Mouse (Mus musculus) kidney, embryonic 14.5 days (tissue): ENCODE results near the gene Fam126a. TPM values are rescaled to one million over a fixed set of nuclear protein-coding genes. Genes with fewer than 3 reads are reported as not detected.

ENCODE experiments used
- ATAC-seq: fragments of 200-750 bp; cut with Nextera tagmentation; 2 replicates; pipeline ENCODE4 v1.8.0; 2017; ENCODE audit warnings: moderate number of reproducible peaks, mild to moderate bottlenecking, moderate TSS enrichment, moderate library complexity; ENCODE audit not compliant: low FRiP score, low TSS enrichment
- H3K27ac ChIP-seq: fragments of 300-500 bp; sonication (generic); 2 replicates; pipeline ENCODE4 v1.5.1; 2014; ENCODE audit warnings: low read depth, mild to moderate bottlenecking, low read length, moderate library complexity, mixed read lengths
- H3K27me3 ChIP-seq: fragments of 300-500 bp; sonication (generic); 2 replicates; pipeline ENCODE4 v1.6.1; 2014; ENCODE audit warnings: mild to moderate bottlenecking, low read length; ENCODE audit not compliant: control insufficient read depth, insufficient read depth
- H3K36me3 ChIP-seq: fragments of 300-500 bp; sonication (generic); 2 replicates; pipeline ENCODE4 v1.6.1; 2014; ENCODE audit warnings: low read length, mixed read lengths; ENCODE audit not compliant: control insufficient read depth, insufficient read depth
- H3K4me1 ChIP-seq: fragments of 300-500 bp; sonication (generic); 2 replicates; pipeline ENCODE4 v1.6.1; 2014; ENCODE audit warnings: low read length, mixed read lengths; ENCODE audit not compliant: control insufficient read depth, insufficient read depth
- H3K4me2 ChIP-seq: fragments of 300-500 bp; sonication (generic); replicated peaks from 2 replicates; pipeline ENCODE4 v1.6.1; 2014; ENCODE audit warnings: low read depth, mild to moderate bottlenecking, low read length
- H3K4me3 ChIP-seq: fragments of 300-500 bp; sonication (generic); 2 replicates; pipeline ENCODE4 v1.5.1; 2014; ENCODE audit warnings: mild to moderate bottlenecking, low read length
- H3K9ac ChIP-seq: fragments of 300-500 bp; sonication (generic); 2 replicates; pipeline ENCODE4 v1.6.1; 2014; ENCODE audit warnings: low read depth, mild to moderate bottlenecking, low read length, moderate library complexity
- H3K9me3 ChIP-seq: fragments of 300-500 bp; sonication (generic); 2 replicates; pipeline ENCODE4 v1.6.1; 2016; ENCODE audit warnings: low read length; ENCODE audit not compliant: control insufficient read depth
- WGBS: fragments of 180-500 bp; shearing (Covaris S2); extraction: QIAGEN DNeasy Blood & Tissue Kit; methylation state at CpG from one replicate; pipeline ENCODE4 v1.1.7; 2014; 5-methylcytosine and 5-hydroxymethylcytosine counted together
- polyA plus RNA-seq: library from polyadenylated mRNA; unstranded; fragments of >200 nt; fragmentation: Nextera tagmentation; extraction: Ambion mirVana; gene quantifications from 2 replicates; pipeline ENCODE4 v1.2.1, GENCODE M21; 2014

Gene Fam126a
- polyA plus RNA-seq, 1 experiment from 2014 or later = 26.8 TPM

GRCm38 (mm10) chr5:24034970-24035369 is 4.5 kb upstream of the Fam126a start:
- no peak overlapping the region for H3K27ac ChIP-seq
- WGBS = 42% methylated on average over 3 of the region's 3 CpGs
- ATAC-seq = no peak
- no peak overlapping the region for H3K4me3 ChIP-seq
- no peak overlapping the region for H3K4me2 ChIP-seq
- 0 out of 2 replicates have a peak, but pooled peaks cover 3% of the 10 kb centered on the region for H3K4me1 ChIP-seq
- H3K27me3 ChIP-seq = no peaks in the 10 kb centered on the region
- no peaks in the 10 kb centered on the region for H3K36me3 ChIP-seq
- H3K9ac ChIP-seq = no peak overlapping the region
- no peaks in the 10 kb centered on the region for H3K9me3 ChIP-seq

GRCm38 (mm10) chr5:24034091-24034490 is 3.6 kb upstream of the Fam126a start:
- H3K4me3 ChIP-seq = no peak overlapping the region
- no peaks in the 10 kb centered on the region for H3K36me3 ChIP-seq
- no peaks in the 10 kb centered on the region for H3K27me3 ChIP-seq
- no peak for ATAC-seq
- WGBS = 64% methylated on average over 1 of the region's 1 CpGs
- H3K9me3 ChIP-seq = no peaks in the 10 kb centered on the region
- H3K4me2 ChIP-seq = no peak overlapping the region
- no peak overlapping the region for H3K27ac ChIP-seq
- H3K9ac ChIP-seq = no peak overlapping the region
- 0 out of 2 replicates have a peak, but pooled peaks cover 4% of the 10 kb centered on the region for H3K4me1 ChIP-seq

GRCm38 (mm10) chr5:24029946-24030578 is 428 bp downstream of the Fam126a start:
- no peaks in the 10 kb centered on the region for H3K27me3 ChIP-seq
- peak overlapping the region; percentile 80 for H3K9ac ChIP-seq
- peak overlapping the region; percentile 85 for H3K4me3 ChIP-seq
- peak overlapping the region; percentile 89 for H3K4me2 ChIP-seq
- H3K9me3 ChIP-seq = no peaks in the 10 kb centered on the region
- H3K36me3 ChIP-seq = no peaks in the 10 kb centered on the region
- H3K4me1 ChIP-seq = 0 out of 2 replicates have a peak, but pooled peaks cover 4% of the 10 kb centered on the region
- peak overlapping the region; percentile 69 for H3K27ac ChIP-seq
- ATAC-seq = peak; percentile 76
- WGBS = under 1% methylated on average over 72 of the region's 73 CpGs

GRCm38 (mm10) chr5:24029331-24029771 is 1.1 kb downstream of the Fam126a start:
- Histone ChIP-seq H3K9ac (peak overlapping the region; percentile 80), H3K36me3 (no peaks in the 10 kb centered on the region), H3K27ac (peak overlapping the region; percentile 69; the same call in 1 of the 2 replicates), H3K27me3 (no peaks in the 10 kb centered on the region), H3K4me2 (peak overlapping the region; percentile 89), H3K4me3 (peak overlapping the region; percentile 85), H3K4me1 (0 out of 2 replicates have a peak, but pooled peaks cover 4% of the 10 kb centered on the region), H3K9me3 (no peaks in the 10 kb centered on the region)
- WGBS = 4% methylated on average over 11 of the region's 11 CpGs
- peak; percentile 36; the same call in 1 of the 2 replicates for ATAC-seq

- Histone ChIP-seq H3K9me3 (no peaks in the 10 kb centered on the region), H3K36me3 (no peaks in the 10 kb centered on the region), H3K4me1 (0 out of 2 replicates have a peak, but pooled peaks cover 4% of the 10 kb centered on the region), H3K27ac (no peak overlapping the region), H3K9ac (no peak overlapping the region), H3K27me3 (no peaks in the 10 kb centered on the region), H3K4me2 (no peak overlapping the region), H3K4me3 (no peak overlapping the region)
- WGBS = 54% methylated on average over 3 of the region's 3 CpGs
- ATAC-seq = peak; percentile 53; the same call in 1 of the 2 replicates
Measured at GRCm38 (mm10) chr5:24024957-24025356, 5.5 kb downstream of the Fam126a start.

- H3K27ac ChIP-seq = no peak overlapping the region
- no peaks in the 10 kb centered on the region for H3K36me3 ChIP-seq
- H3K4me3 ChIP-seq = no peak overlapping the region
- H3K27me3 ChIP-seq = no peaks in the 10 kb centered on the region
- no peak overlapping the region for H3K9ac ChIP-seq
- ATAC-seq = no peak
- H3K4me1 ChIP-seq = no peaks in the 10 kb centered on the region
- no peak overlapping the region for H3K4me2 ChIP-seq
- 97% methylated on average over 2 of the region's 2 CpGs for whole genome bisulfite sequencing
- no peaks in the 10 kb centered on the region for H3K9me3 ChIP-seq
Measured at GRCm38 (mm10) chr5:24023226-24023625, 7.3 kb downstream of the Fam126a start.

- Histone ChIP-seq H3K27ac (no peak overlapping the region), H3K36me3 (no peaks in the 10 kb centered on the region), H3K9me3 (no peaks in the 10 kb centered on the region), H3K9ac (no peak overlapping the region), H3K4me2 (no peak overlapping the region), H3K4me3 (no peak overlapping the region), H3K4me1 (no peaks in the 10 kb centered on the region), H3K27me3 (no peaks in the 10 kb centered on the region)
- no peak for ATAC-seq
- WGBS = 82% methylated on average over 5 of the region's 5 CpGs
Measured at GRCm38 (mm10) chr5:24021683-24022082, 8.8 kb downstream of the Fam126a start.

- Histone ChIP-seq H3K4me1 (no peaks in the 10 kb centered on the region), H3K4me2 (no peak overlapping the region), H3K27ac (no peak overlapping the region), H3K36me3 (no peaks in the 10 kb centered on the region), H3K9ac (no peak overlapping the region), H3K27me3 (no peaks in the 10 kb centered on the region), H3K9me3 (no peaks in the 10 kb centered on the region), H3K4me3 (no peak overlapping the region)
- 70% methylated on average over 4 of the region's 4 CpGs for WGBS
- no peak for ATAC-seq
Measured at GRCm38 (mm10) chr5:24020380-24020779, 10.1 kb downstream of the Fam126a start.

GRCm38 (mm10) chr5:24019341-24020185 is 10.9 kb downstream of the Fam126a start:
- Histone ChIP-seq H3K36me3 (no peaks in the 10 kb centered on the region), H3K9ac (no peak overlapping the region), H3K27ac (no peak overlapping the region), H3K27me3 (no peaks in the 10 kb centered on the region), H3K4me1 (no peaks in the 10 kb centered on the region), H3K9me3 (no peaks in the 10 kb centered on the region), H3K4me3 (no peak overlapping the region), H3K4me2 (no peak overlapping the region)
- 79% methylated on average over 7 of the region's 7 CpGs for WGBS
- ATAC-seq = no peak
